Mouse (Mus musculus) layer of hippocampus, adult 2 months (tissue): ENCODE data around the gene Gcg. TPM values are rescaled to one million over a fixed set of nuclear protein-coding genes. Genes with fewer than 3 reads are reported as not detected.

Experiments used
- DNase-seq, 2 experiments: peaks; one replicate each; pipeline ENCODE4 v3.0.0; 2022; ENCODE audit warnings: low spot score in 2 of 2
- H3K27ac ChIP-seq: fragments of 200-600 bp; 2 replicates; pipeline ENCODE4 v1.8.1; 2022
- H3K4me3 ChIP-seq: fragments of 200-600 bp; 2 replicates; pipeline ENCODE4 v1.8.1; 2022; ENCODE audit warnings: mild to moderate bottlenecking
- CTCF ChIP-seq: fragments of 200-600 bp; conservative IDR thresholded peaks from 2 replicates; pipeline ENCODE4 v1.8.1; 2022; ENCODE audit warnings: antibody characterized with exemption, mild to moderate bottlenecking, moderate library complexity
- total RNA-seq, 2 experiments: library from RNA; stranded (reverse); gene quantifications; 2 replicates each; pipeline ENCODE4 v1.2.3; 2021

The Gcg gene
- total RNA-seq, 2 experiments from 2014 or later = not detected

GRCm38 (mm10) chr2:62495407-62495806, 12.0 kb upstream of the Gcg start:
- no peak for DNase-seq
- no peak overlapping the region for H3K27ac ChIP-seq

GRCm38 (mm10) chr2:62489832-62490231, 6.4 kb upstream of the Gcg start:
- Histone ChIP-seq H3K27ac (no peak overlapping the region), H3K4me3 (no peak overlapping the region)
- DNase-seq = no peak
- no peak for TF ChIP-seq CTCF

More at GRCm38 (mm10) chr2:62495407-62495806, 12.0 kb upstream of the Gcg start:
- H3K4me3 ChIP-seq = no peak overlapping the region
- TF ChIP-seq CTCF = no peak

- DNase-seq = no peak
- peak; percentile 36 for TF ChIP-seq CTCF
- Histone ChIP-seq H3K27ac (no peak overlapping the region), H3K4me3 (no peak overlapping the region)
These were observed 1.5 kb upstream of the Gcg start for GRCm38 (mm10) chr2:62484906-62485305.

GRCm38 (mm10) chr2:62480285-62481198, 2.9 kb downstream of the Gcg start:
- Histone ChIP-seq H3K27ac (no peak overlapping the region), H3K4me3 (no peak overlapping the region)
- no peak for DNase-seq
- no peak for TF ChIP-seq CTCF

- no peak for DNase-seq
- Histone ChIP-seq H3K27ac (no peak overlapping the region), H3K4me3 (no peak overlapping the region)
- no peak for TF ChIP-seq CTCF
These were observed 13.9 kb downstream of the Gcg start for GRCm38 (mm10) chr2:62469551-62469950.

GRCm38 (mm10) chr2:62463287-62463686, 20.2 kb downstream of the Gcg start:
- Histone ChIP-seq H3K4me3 (no peak overlapping the region), H3K27ac (no peak overlapping the region)
- DNase-seq = no peak
- TF ChIP-seq CTCF = no peak

- H3K4me3 ChIP-seq = no peak overlapping the region
- DNase-seq = no peak
- H3K27ac ChIP-seq = no peak overlapping the region
- TF ChIP-seq CTCF = no peak
These were observed 21.3 kb downstream of the Gcg start for GRCm38 (mm10) chr2:62462174-62462573.

GRCm38 (mm10) chr2:62460815-62461450, 22.5 kb downstream of the Gcg start:
- no peak for TF ChIP-seq CTCF
- no peak overlapping the region for H3K27ac ChIP-seq
- DNase-seq = no peak

GRCm38 (mm10) chr2:62460231-62460710, 23.2 kb downstream of the Gcg start:
- peak in 1 of 2 experiments; percentile 21 for DNase-seq
- Histone ChIP-seq H3K4me3 (no peak overlapping the region), H3K27ac (no peak overlapping the region)
- no peak for TF ChIP-seq CTCF

More at GRCm38 (mm10) chr2:62460815-62461450, 22.5 kb downstream of the Gcg start:
- H3K4me3 ChIP-seq = no peak overlapping the region

GRCm38 (mm10) chr2:62459241-62460174, 23.9 kb downstream of the Gcg start:
- Histone ChIP-seq H3K27ac (no peak overlapping the region), H3K4me3 (no peak overlapping the region)
- DNase-seq = no peak
- no peak for TF ChIP-seq CTCF

GRCm38 (mm10) chr2:62458070-62458469, 25.4 kb downstream of the Gcg start:
- Histone ChIP-seq H3K27ac (no peak overlapping the region), H3K4me3 (peak overlapping the region; percentile 22; the same call in 1 of the 2 replicates)
- no peak for DNase-seq
- peak; percentile 84 for TF ChIP-seq CTCF

- DNase-seq = no peak
- Histone ChIP-seq H3K4me3 (no peak overlapping the region), H3K27ac (no peak overlapping the region)
- TF ChIP-seq CTCF = no peak
These were observed 28.5 kb downstream of the Gcg start for GRCm38 (mm10) chr2:62454991-62455390.
